Mouse (Mus musculus): ENCODE data around the gene Rnf5.

Rnf5 gene

GRCm38 (mm10) chr17:34603375-34604060, at the start of gene Rnf5:
Gene Rnf5, minus strand, starts transcription at chr17:34603690.
- DNase-seq (ENCODE audit: low read depth): peak; percentile 100

GRCm38 (mm10) chr17:34652985-34653384, 49.5 kb upstream of the Rnf5 start:
- no peak for DNase-seq (ENCODE audit: low read depth)

GRCm38 (mm10) chr17:34652546-34652945, 49.1 kb upstream of the Rnf5 start:
- no peak for DNase-seq (ENCODE audit: low read depth)

GRCm38 (mm10) chr17:34651507-34652221, 48.2 kb upstream of the Rnf5 start:
- DNase-seq (ENCODE audit: low read depth): no peak

GRCm38 (mm10) chr17:34650781-34651180, 47.3 kb upstream of the Rnf5 start:
- DNase-seq (ENCODE audit: low read depth): no peak

GRCm38 (mm10) chr17:34649106-34649864, 45.8 kb upstream of the Rnf5 start:
- DNase-seq (ENCODE audit: low read depth): no peak

GRCm38 (mm10) chr17:34648141-34648890, 44.8 kb upstream of the Rnf5 start:
- DNase-seq (ENCODE audit: low read depth): no peak

- peak; percentile 95 for DNase-seq (ENCODE audit: low read depth)
Measured at GRCm38 (mm10) chr17:34646906-34647787, 43.7 kb upstream of the Rnf5 start, which contains the start of gene Atf6b. Gene Atf6b, plus strand, starts transcription at chr17:34647146.

- no peak for DNase-seq (ENCODE audit: low read depth)
Measured at GRCm38 (mm10) chr17:34645831-34646511, 42.5 kb upstream of the Rnf5 start.

GRCm38 (mm10) chr17:34645256-34645829, 41.9 kb upstream of the Rnf5 start:
- no peak for DNase-seq (ENCODE audit: low read depth)

GRCm38 (mm10) chr17:34644608-34645007, 41.1 kb upstream of the Rnf5 start, which contains the start of gene Fkbpl:
Gene Fkbpl, plus strand, starts transcription at chr17:34644764.
- peak; percentile 98 for DNase-seq (ENCODE audit: low read depth)

GRCm38 (mm10) chr17:34643944-34644343, 40.5 kb upstream of the Rnf5 start:
- no peak for DNase-seq (ENCODE audit: low read depth)

- no peak for DNase-seq (ENCODE audit: low read depth)
Measured at GRCm38 (mm10) chr17:34643379-34643778, 39.9 kb upstream of the Rnf5 start.

GRCm38 (mm10) chr17:34641945-34642344, 38.5 kb upstream of the Rnf5 start:
- DNase-seq (ENCODE audit: low read depth): no peak

GRCm38 (mm10) chr17:34640778-34641601, 37.5 kb upstream of the Rnf5 start:
- DNase-seq (ENCODE audit: low read depth): no peak

- no peak for DNase-seq (ENCODE audit: low read depth)
Measured at GRCm38 (mm10) chr17:34639461-34640255, 36.2 kb upstream of the Rnf5 start.

GRCm38 (mm10) chr17:34637459-34637858, 34.0 kb upstream of the Rnf5 start:
- DNase-seq (ENCODE audit: low read depth): no peak

GRCm38 (mm10) chr17:34635671-34636070, 32.2 kb upstream of the Rnf5 start:
- no peak for DNase-seq (ENCODE audit: low read depth)
